Mouse (Mus musculus) embryonic facial prominence, embryonic 14.5 days (tissue): Measurements from ENCODE around the gene Hic2. TPM values are rescaled to one million over a fixed set of nuclear protein-coding genes. Genes with fewer than 3 reads are reported as not detected.

Experiments
- ATAC-seq: fragments of 200-750 bp; cut with Nextera tagmentation; 2 replicates; pipeline ENCODE4 v1.8.0; 2017; ENCODE audit warnings: low read depth, moderate number of reproducible peaks, moderate TSS enrichment
- DNase-seq: peaks from one replicate; pipeline ENCODE4 v3.0.0-alpha.2; 2015; ENCODE audit warnings: low spot score
- H3K27ac ChIP-seq: fragments of 300-500 bp; sonication (generic); replicated peaks from 2 replicates; pipeline ENCODE4 v1.5.1; 2014; ENCODE audit warnings: low read depth, mild to moderate bottlenecking, low read length, moderate library complexity
- H3K27me3 ChIP-seq: fragments of 300-500 bp; sonication (generic); replicated peaks from 2 replicates; pipeline ENCODE4 v1.6.1; 2014; ENCODE audit warnings: low read length; ENCODE audit not compliant: control insufficient read depth, insufficient read depth
- H3K36me3 ChIP-seq: fragments of 300-500 bp; sonication (generic); 2 replicates; pipeline ENCODE4 v1.6.1; 2014; ENCODE audit warnings: low read length, mixed read lengths; ENCODE audit not compliant: control insufficient read depth, insufficient read depth
- H3K4me1 ChIP-seq: fragments of 300-500 bp; sonication (generic); 2 replicates; pipeline ENCODE4 v1.6.1; 2014; ENCODE audit warnings: antibody characterized with exemption, low read length; ENCODE audit not compliant: control insufficient read depth, insufficient read depth
- H3K4me2 ChIP-seq: fragments of 300-500 bp; sonication (generic); 2 replicates; pipeline ENCODE4 v1.6.1; 2014; ENCODE audit warnings: low read depth, mild to moderate bottlenecking, low read length, moderate library complexity, mixed read lengths
- H3K4me3 ChIP-seq: fragments of 300-500 bp; sonication (generic); 2 replicates; pipeline ENCODE4 v1.5.1; 2014; ENCODE audit warnings: low read depth, mild to moderate bottlenecking, low read length
- H3K9ac ChIP-seq: fragments of 300-500 bp; sonication (generic); 2 replicates; pipeline ENCODE4 v1.6.1; 2014; ENCODE audit warnings: low read depth, mild to moderate bottlenecking, low read length, moderate library complexity, mixed read lengths
- H3K9me3 ChIP-seq: fragments of 300-500 bp; sonication (generic); 2 replicates; pipeline ENCODE4 v1.6.1; 2016; ENCODE audit warnings: low read length; ENCODE audit not compliant: control insufficient read depth
- WGBS: fragments of 180-500 bp; shearing (Covaris S2); extraction: QIAGEN DNeasy Blood & Tissue Kit; methylation state at CpG from one replicate; pipeline ENCODE4 v1.1.7; 2014; 5-methylcytosine and 5-hydroxymethylcytosine counted together
- polyA plus RNA-seq: library from polyadenylated mRNA; unstranded; fragments of >200 nt; fragmentation: Nextera tagmentation; extraction: Ambion mirVana; gene quantifications from 2 replicates; pipeline ENCODE4 v1.2.1, GENCODE M21; 2014

Gene Hic2
- polyA plus RNA-seq, result 3.0 and 3.5 TPM in 2 replicates

DNA sequence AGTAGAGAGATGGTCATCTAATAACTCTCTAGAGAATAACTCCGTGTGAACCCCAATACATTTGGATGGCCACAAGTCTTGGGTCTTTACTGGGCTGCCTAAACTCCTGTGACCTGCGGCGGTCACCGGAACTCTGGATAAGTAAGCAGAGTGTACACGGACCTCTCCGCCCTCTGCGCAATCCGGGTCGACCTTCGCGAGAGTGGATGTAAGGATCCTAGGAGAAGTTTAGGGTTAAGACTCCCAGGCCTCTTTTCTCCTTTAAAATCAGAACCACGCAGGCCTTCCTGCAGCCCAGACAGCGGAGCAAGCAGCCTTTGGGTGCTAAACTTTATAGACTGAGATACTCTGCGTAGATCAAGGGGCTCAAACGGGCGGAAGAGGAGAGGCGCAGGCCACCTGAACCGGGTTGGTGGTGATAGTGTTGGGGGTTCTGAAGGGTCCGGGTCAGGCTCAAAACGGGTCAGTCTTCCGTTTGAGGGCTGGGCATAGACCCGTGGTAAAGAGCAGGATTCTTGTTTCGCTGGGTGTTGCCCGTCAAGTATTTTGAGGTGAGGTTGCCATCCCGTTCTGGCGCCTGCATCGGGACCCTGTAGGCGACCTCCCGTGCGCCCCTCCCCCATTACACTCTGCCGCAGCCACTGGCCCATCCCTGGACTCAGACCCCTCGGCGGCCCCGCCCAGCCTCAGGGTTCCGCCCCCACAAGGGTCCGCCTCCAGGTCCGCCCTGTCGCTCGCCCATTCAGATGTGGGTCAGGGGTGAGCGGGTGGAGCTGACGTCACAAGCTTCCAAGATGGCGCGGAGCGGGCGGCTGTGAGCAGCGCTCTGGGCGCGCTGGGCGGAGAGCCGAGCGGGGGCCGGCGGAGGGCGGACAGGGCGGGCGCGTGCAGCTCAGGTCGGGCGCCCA lies at the start of gene Hic2:
TSS of gene Hic2 (plus strand) at position 779 of the 908 bp plus-strand sequence.
- H3K27ac ChIP-seq, result peak within 1 kb of the TSS; percentile 91
- H3K36me3 ChIP-seq, result no peaks in the 10 kb centered on the region
- peak within 1 kb of the TSS; percentile 86 for H3K4me2 ChIP-seq
- peak within 1 kb of the TSS; percentile 95 for H3K4me3 ChIP-seq
- H3K9me3 ChIP-seq, result peaks cover 8% of the 10 kb centered on the region; the same call in 1 of the 2 replicates
- H3K9ac ChIP-seq, result peak within 1 kb of the TSS; percentile 95
- peaks cover 16% of the 10 kb centered on the region for H3K4me1 ChIP-seq
- WGBS, result 2% methylated on average over 43 of the region's 59 CpGs
- H3K27me3 ChIP-seq, result no peaks in the 10 kb centered on the region
- DNase-seq (peak; percentile 98), ATAC-seq (peak; percentile 96)

DNA sequence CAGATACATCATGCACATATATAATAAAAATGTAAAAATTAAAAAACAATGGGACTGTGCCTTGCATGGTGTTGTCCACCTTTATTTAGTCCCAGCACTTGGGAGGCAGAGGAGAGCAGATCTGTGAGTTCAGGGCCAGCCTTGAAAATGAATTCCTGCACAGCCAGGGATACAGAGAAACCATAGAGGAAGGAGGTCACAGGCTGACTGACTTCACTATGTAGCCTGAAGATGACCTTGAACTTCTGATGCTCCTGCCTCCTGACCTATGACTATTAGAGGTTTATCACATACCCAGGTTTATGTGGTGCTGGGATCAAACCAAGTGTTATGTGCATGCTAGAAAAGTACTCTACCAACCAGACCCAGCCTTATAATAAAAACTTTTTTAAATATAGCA lies 47.9 kb upstream of the Hic2 start:
- no peak for DNase-seq
- no peaks in the 10 kb centered on the region for H3K4me1 ChIP-seq
- no peak overlapping the region for H3K9ac ChIP-seq
- H3K4me2 ChIP-seq, result no peak overlapping the region
- 0 out of 2 replicates have a peak, but pooled peaks cover 5% of the 10 kb centered on the region for H3K9me3 ChIP-seq
- H3K36me3 ChIP-seq, result peaks cover 20% of the 10 kb centered on the region
- no peak overlapping the region for H3K27ac ChIP-seq
- H3K4me3 ChIP-seq, result no peak overlapping the region
- no peak for ATAC-seq
- no peaks in the 10 kb centered on the region for H3K27me3 ChIP-seq

DNA sequence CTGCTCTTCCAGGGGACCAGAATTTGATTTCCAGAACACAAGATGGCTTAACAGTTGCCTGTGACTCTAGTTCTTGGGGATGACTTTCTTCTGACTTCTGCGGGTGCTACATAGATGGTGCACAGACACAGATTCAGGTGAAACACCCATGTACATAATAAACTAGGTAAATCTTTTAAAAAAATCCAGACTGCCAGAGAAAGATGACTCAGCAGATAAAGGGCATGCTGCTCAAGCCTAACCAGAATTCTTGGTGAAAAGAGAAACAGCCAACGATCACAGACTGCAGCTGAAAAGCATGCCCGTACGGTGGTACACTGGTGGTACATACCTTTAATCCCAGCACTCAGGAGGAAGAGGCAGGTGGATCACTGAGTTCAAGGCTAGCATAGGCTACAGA lies 39.5 kb upstream of the Hic2 start:
- Histone ChIP-seq H3K27me3 (no peaks in the 10 kb centered on the region), H3K9me3 (no peaks in the 10 kb centered on the region), H3K4me1 (no peaks in the 10 kb centered on the region), H3K27ac (no peak overlapping the region), H3K4me2 (no peak overlapping the region), H3K36me3 (0 out of 2 replicates have a peak, but pooled peaks cover 8% of the 10 kb centered on the region), H3K4me3 (no peak overlapping the region), H3K9ac (no peak overlapping the region)
- WGBS, result 93% methylated on average over 4 of the region's 4 CpGs
- ATAC-seq (no peak), DNase-seq (no peak)

DNA sequence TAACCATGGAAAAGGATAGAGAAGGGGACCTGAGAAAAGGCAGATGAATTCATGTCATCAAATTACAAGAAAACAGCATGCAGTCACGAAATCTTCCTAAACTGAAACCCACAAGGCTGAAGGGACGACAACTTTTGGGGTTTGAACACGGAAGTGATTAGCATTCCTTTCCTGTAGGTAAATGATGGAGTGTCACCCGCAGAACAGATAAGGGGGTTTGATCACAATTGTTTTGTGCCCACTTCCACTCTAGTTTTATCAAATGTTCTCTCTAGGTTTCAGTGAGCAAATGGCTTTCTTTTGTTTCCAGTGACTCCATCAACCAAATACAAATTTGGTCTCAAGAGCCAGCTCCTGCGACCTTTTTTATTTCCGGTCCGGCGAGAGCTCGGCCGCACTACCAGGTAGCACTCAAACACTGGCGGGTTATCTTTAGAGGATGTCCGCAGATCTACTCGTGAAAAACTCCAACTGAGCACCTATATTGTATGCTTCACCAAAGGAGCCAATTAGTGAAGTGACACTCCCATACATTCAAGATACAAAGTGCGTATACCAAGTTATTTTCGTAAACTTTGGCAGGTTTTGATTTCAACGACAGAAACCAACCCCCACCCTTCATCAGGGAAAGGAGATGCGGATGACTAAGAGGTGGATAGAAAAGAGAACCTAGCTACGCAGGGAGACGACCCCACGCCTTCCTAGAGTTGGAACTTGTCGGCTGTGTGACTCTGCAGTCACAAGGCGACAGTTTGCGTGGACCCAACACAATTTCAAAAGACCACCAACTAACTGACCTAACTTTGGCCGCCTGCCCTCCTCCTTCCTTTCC lies 33.0 kb upstream of the Hic2 start:
- H3K27me3 ChIP-seq, result no peaks in the 10 kb centered on the region
- H3K9me3 ChIP-seq, result no peaks in the 10 kb centered on the region
- H3K27ac ChIP-seq, result peak overlapping the region; percentile 86
- H3K4me3 ChIP-seq, result peak overlapping the region; percentile 99
- 4% methylated on average over 24 of the region's 24 CpGs for WGBS
- H3K4me1 ChIP-seq, result peaks cover 7% of the 10 kb centered on the region; the same call in 1 of the 2 replicates
- H3K9ac ChIP-seq, result peak overlapping the region; percentile 100
- H3K36me3 ChIP-seq, result 0 out of 2 replicates have a peak, but pooled peaks cover 8% of the 10 kb centered on the region
- ATAC-seq (no peak), DNase-seq (no peak)
- peak overlapping the region; percentile 65 for H3K4me2 ChIP-seq

DNA sequence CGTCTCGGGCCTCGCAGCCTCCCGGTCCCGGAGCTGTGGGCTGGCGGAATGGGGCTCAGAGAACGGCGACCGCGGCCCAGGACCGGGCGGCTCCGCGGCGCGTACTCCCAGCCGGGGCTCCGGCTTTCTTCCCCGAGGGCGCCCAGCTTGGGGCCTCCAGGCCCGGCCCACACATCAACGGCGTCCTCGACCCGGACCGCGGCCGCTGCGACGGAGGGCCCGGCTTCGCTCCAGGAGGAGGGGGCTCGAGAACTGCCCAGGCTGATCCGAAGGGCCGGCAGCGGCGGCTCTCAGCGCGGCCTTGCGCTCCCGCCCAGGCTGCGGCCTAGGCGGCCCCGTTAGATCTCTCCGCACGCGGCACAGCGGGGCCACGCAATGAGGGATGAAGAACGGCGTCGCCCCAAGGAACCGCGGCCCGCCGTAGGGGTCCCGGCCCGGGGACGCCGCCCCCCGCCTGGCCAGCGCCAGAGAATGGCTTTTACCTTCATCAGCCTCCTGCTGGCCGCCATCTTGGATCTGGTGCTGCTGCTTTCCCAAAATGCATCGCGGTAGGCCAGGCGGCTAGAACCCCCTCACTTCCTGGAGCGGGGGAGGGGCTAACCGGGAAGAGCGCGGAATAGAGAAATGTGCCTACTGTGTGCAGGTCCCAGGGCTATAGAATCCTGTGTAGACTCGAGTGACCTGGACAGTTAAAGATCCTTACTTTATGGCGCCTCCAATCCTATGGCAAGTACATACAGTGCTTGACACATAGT lies 32.2 kb upstream of the Hic2 start:
- Histone ChIP-seq H3K9ac (peak overlapping the region; percentile 100), H3K36me3 (0 out of 2 replicates have a peak, but pooled peaks cover 7% of the 10 kb centered on the region), H3K4me3 (peak overlapping the region; percentile 99), H3K4me2 (peak overlapping the region; percentile 65), H3K27ac (peak overlapping the region; percentile 86), H3K4me1 (peaks cover 7% of the 10 kb centered on the region; the same call in 1 of the 2 replicates), H3K9me3 (no peaks in the 10 kb centered on the region), H3K27me3 (no peaks in the 10 kb centered on the region)
- under 1% methylated on average over 44 of the region's 72 CpGs for WGBS
- DNase-seq (peak; percentile 94), ATAC-seq (peak; percentile 90)

DNA sequence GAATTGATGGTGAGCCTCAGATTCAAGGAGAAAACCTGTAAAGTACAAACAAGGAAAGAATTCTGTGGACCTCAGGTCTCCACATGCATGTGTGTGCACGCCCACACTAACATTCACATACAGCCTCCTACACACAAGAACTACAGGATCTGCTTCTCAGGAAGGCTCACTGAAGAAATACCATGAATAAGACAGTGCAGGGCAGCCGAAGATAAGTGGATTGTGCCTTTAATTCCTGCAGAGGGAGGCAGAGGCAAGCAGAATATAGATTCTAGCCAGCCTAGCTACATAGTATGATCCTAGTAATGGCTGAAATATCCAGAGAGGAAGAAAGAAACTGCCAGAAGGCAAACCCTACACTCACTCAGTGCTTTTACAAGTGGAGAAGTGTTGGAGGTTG lies 31.4 kb upstream of the Hic2 start:
- Histone ChIP-seq H3K9ac (0 out of 2 replicates have a peak overlapping the region, but pooled peaks have one; percentile 100), H3K4me1 (peaks cover 7% of the 10 kb centered on the region; the same call in 1 of the 2 replicates), H3K27me3 (0 out of 2 replicates have a peak, but pooled peaks cover 3% of the 10 kb centered on the region), H3K36me3 (0 out of 2 replicates have a peak, but pooled peaks cover 4% of the 10 kb centered on the region), H3K4me2 (no peak overlapping the region), H3K27ac (peak overlapping the region; percentile 86; the same call in 1 of the 2 replicates), H3K9me3 (no peaks in the 10 kb centered on the region), H3K4me3 (peak overlapping the region; percentile 99; the same call in 1 of the 2 replicates)
- WGBS, result 47% methylated on average over 2 of the region's 2 CpGs
- DNase-seq, result peak; percentile 58
- peak; percentile 67 for ATAC-seq

DNA sequence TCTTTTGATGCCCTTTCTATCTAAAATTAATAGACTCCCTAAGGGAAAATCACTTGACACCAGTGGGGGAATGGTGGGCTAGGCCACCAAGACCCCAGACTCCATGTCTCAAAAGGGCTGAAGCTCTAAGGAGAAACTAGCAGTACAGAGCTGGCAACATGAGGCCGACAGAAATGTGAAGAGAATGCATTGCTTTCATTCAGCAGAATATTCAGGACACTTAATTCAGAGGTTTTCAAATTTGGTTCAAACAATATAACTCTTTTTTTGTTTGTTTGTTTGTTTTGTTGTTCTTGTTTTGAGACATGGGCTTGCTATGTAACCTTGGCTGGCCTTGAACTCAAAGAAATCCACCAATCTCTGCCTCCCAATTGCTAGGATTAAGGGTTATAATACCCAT lies 30.8 kb upstream of the Hic2 start, which contains the start of gene Ube2l3:
TSS of gene Ube2l3 (minus strand) at position 101 of the 400 bp plus-strand sequence.
- peak within 1 kb of the TSS; percentile 99 for H3K4me3 ChIP-seq
- H3K4me1 ChIP-seq, result peaks cover 7% of the 10 kb centered on the region; the same call in 1 of the 2 replicates
- ATAC-seq, result no peak
- peak within 1 kb of the TSS; percentile 86; the same call in 1 of the 2 replicates for H3K27ac ChIP-seq
- H3K9ac ChIP-seq, result peak within 1 kb of the TSS; percentile 100
- no peaks in the 10 kb centered on the region for H3K9me3 ChIP-seq
- peaks cover 6% of the 10 kb centered on the region; the same call in 1 of the 2 replicates for H3K27me3 ChIP-seq
- 78% methylated on average over 1 of the region's 1 CpGs for WGBS
- DNase-seq, result no peak
- 0 out of 2 replicates have a peak, but pooled peaks cover 4% of the 10 kb centered on the region for H3K36me3 ChIP-seq
- H3K4me2 ChIP-seq, result peak within 1 kb of the TSS; percentile 65
